11 mouse cellular contexts compared by ENCODE assay signal in the genomic region with DNA sequence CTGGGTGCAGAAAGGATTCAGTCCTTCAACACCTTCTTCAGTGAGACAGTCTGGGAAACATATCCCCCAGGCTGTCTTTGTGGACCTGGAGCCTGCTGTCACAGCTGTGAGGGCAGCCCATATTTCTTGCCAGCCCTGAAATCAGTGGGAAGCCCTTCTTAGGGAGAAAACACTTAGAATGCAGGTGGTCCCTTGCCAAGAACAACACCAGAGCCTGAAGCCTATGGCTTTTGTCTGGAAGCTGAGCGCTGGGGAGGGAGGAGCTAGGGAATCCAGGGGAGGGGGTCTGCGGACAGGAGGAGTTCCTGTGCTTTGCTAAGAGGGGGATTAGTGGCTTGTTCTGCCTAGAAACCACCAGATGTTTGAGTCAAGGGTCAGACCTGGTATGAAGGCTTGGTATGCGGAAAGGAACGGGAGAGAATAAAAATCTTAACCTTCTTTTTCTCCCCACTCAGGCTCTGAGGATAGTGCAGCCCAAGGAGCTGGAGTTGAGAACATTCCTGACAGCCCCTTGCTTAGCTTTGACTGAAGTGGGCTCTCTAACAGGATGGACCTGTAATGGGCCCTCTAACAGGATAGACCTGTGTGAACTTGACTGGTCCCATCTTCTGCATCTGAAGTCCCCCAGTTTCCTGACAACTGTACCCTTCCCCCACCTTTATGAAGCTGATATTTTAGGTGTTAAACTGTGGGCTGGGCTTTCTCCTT. TPM values are rescaled to one million over a fixed set of nuclear protein-coding genes. Genes with fewer than 3 reads are reported as not detected.
DNase-seq lines count a peak whose midpoint lies in the region; ATAC-seq lines count a peak whose summit lies in the region.
"Had no signal": no experiment of that assay in that cellular context is flagged by ENCODE, and none has a peak within 500 bp of the region (broad histone marks: within the 10 kb centered on the region; RNA-seq: fewer than 3 reads in every experiment).

No protein-coding gene starts in this region.

- 9% methylated on average over 4 of the region's 4 CpGs for WGBS in forebrain, embryonic 10.5 days
- WGBS in forebrain, embryonic 16.5 days = 4% methylated on average over 4 of the region's 4 CpGs
- 15% methylated on average over 4 of the region's 4 CpGs for WGBS in hindbrain, embryonic 10.5 days

- H3K4me3 ChIP-seq in forebrain, embryonic 10.5 days = no peak overlapping the region
- H3K4me3 ChIP-seq in forebrain, embryonic 16.5 days (replicated peaks; ENCODE audit: low read length) = no peak overlapping the region
- no peak overlapping the region for H3K4me3 ChIP-seq in hindbrain, embryonic 10.5 days

- H3K9me3 ChIP-seq in forebrain, embryonic 10.5 days = no peaks in the 10 kb centered on the region
- H3K9me3 ChIP-seq in forebrain, embryonic 16.5 days (ENCODE audit: control insufficient read depth, low read length) = no peaks in the 10 kb centered on the region
- H3K9me3 ChIP-seq in hindbrain, embryonic 10.5 days = no peaks in the 10 kb centered on the region

- H3K27me3 ChIP-seq in forebrain, embryonic 10.5 days (ENCODE audit: poor library complexity, severe bottlenecking) = peaks cover 44% of the 10 kb centered on the region
- H3K27me3 ChIP-seq in forebrain, embryonic 16.5 days (replicated peaks; ENCODE audit: control insufficient read depth, insufficient read depth, low read length) = peaks cover 10% of the 10 kb centered on the region; the same call in 1 of the 2 replicates
- peaks cover 38% of the 10 kb centered on the region for H3K27me3 ChIP-seq in hindbrain, embryonic 10.5 days (ENCODE audit: insufficient read depth, poor library complexity, severe bottlenecking)

- peaks cover 33% of the 10 kb centered on the region for H3K4me1 ChIP-seq in forebrain, embryonic 10.5 days
- peaks cover 15% of the 10 kb centered on the region for H3K4me1 ChIP-seq in forebrain, embryonic 16.5 days (replicated peaks; ENCODE audit: control insufficient read depth, insufficient read depth, low read length)
- H3K4me1 ChIP-seq in hindbrain, embryonic 10.5 days (replicated peaks) = peaks cover 32% of the 10 kb centered on the region

- ATAC-seq in forebrain, embryonic 16.5 days = no peak
- no peak for ATAC-seq in granulocyte monocyte progenitor cell, adult 5-6 weeks (replicated peaks; ENCODE audit: poor library complexity, severe bottlenecking)

- no peak overlapping the region for H3K4me2 ChIP-seq in forebrain, embryonic 16.5 days (ENCODE audit: low read length)

- no peak overlapping the region for H3K9ac ChIP-seq in forebrain, embryonic 16.5 days (replicated peaks; ENCODE audit: low read depth, low read length)

- peak; percentile 35 for DNase-seq in forebrain, embryonic 10.5 days (ENCODE audit: extremely low spot score, low spot score)
- DNase-seq in R1 (ENCODE audit: low read depth, low spot score) = peak; percentile 30
- peak; percentile 54 for DNase-seq in hindbrain, embryonic 10.5 days (ENCODE audit: low spot score)
- peak; percentile 43 for DNase-seq in lung, postnatal 10 days
- DNase-seq in spleen, adult 18-20 months = no peak
- no peak for DNase-seq in B cell, adult 2 months
- DNase-seq: adrenal gland, postnatal 25 days had no signal

- H3K27ac ChIP-seq in forebrain, embryonic 10.5 days = peak overlapping the region; percentile 65
- H3K27ac ChIP-seq in forebrain, embryonic 16.5 days (ENCODE audit: low read length) = no peak overlapping the region
- H3K27ac ChIP-seq in hindbrain, embryonic 10.5 days = peak overlapping the region; percentile 47; the same call in 1 of the 2 replicates
- H3K27ac ChIP-seq: macrophage had no signal

- H3K36me3 ChIP-seq in forebrain, embryonic 10.5 days (replicated peaks) = no peaks in the 10 kb centered on the region
- H3K36me3 ChIP-seq in forebrain, embryonic 16.5 days (ENCODE audit: control insufficient read depth, insufficient read depth) = no peaks in the 10 kb centered on the region
- H3K36me3 ChIP-seq in hindbrain, embryonic 10.5 days = no peaks in the 10 kb centered on the region

RNA-seq across cellular contexts. Expression of gene Rabif, which starts 22.2 kb away (rescaled TPM):
- 40.7 and 41.5 TPM in 2 replicates for polyA plus RNA-seq in forebrain, embryonic 10.5 days (2016; fragmentation: Nextera tagmentation; extraction: Ambion mirVana)
- polyA plus RNA-seq in forebrain, embryonic 16.5 days (2015; fragmentation: Nextera tagmentation; extraction: Ambion mirVana) = 63.0 and 63.7 TPM in 2 replicates
- 43.8 and 45.0 TPM in 2 replicates for polyA plus RNA-seq in hindbrain, embryonic 10.5 days (2016; fragmentation: Nextera tagmentation; extraction: Ambion mirVana)
- total RNA-seq in granulocyte monocyte progenitor cell, adult 5-6 weeks (2014; fragmentation: Nextera tagmentation) = 14.1 and 18.1 TPM in 2 replicates
- 13.3 and 15.0 TPM in 2 replicates for total RNA-seq in granulocyte monocyte progenitor cell, adult 5-6 weeks (2017)

RNA-seq across cellular contexts. Expression of gene Mgat4e, which starts 32.8 kb away (rescaled TPM):
- polyA plus RNA-seq in forebrain, embryonic 10.5 days (2016; fragmentation: Nextera tagmentation; extraction: Ambion mirVana) = not detected in 2 replicates
- polyA plus RNA-seq in forebrain, embryonic 16.5 days (2015; fragmentation: Nextera tagmentation; extraction: Ambion mirVana) = not detected in 2 replicates
- not detected in 2 replicates for polyA plus RNA-seq in hindbrain, embryonic 10.5 days (2016; fragmentation: Nextera tagmentation; extraction: Ambion mirVana)
- total RNA-seq in granulocyte monocyte progenitor cell, adult 5-6 weeks (2014; fragmentation: Nextera tagmentation) = not detected in 2 replicates
- total RNA-seq in granulocyte monocyte progenitor cell, adult 5-6 weeks (2017) = 0.10 TPM in 1 of 2 replicates, not detected in the other
- total RNA-seq: adrenal gland, postnatal 25 days; gastrocnemius, adult 8-10 months had no signal
- polyA plus RNA-seq: macrophage had no signal

RNA-seq across cellular contexts. Expression of gene Kdm5b, which starts 43.3 kb away (rescaled TPM):
- 60.6 and 62.1 TPM in 2 replicates for polyA plus RNA-seq in forebrain, embryonic 10.5 days (2016; fragmentation: Nextera tagmentation; extraction: Ambion mirVana)
- 103 and 109 TPM in 2 replicates for polyA plus RNA-seq in forebrain, embryonic 16.5 days (2015; fragmentation: Nextera tagmentation; extraction: Ambion mirVana)
- polyA plus RNA-seq in hindbrain, embryonic 10.5 days (2016; fragmentation: Nextera tagmentation; extraction: Ambion mirVana) = 69.9 and 71.6 TPM in 2 replicates
- 17.4 and 28.4 TPM in 2 replicates for total RNA-seq in granulocyte monocyte progenitor cell, adult 5-6 weeks (2014; fragmentation: Nextera tagmentation)
- 15.0 and 16.8 TPM in 2 replicates for total RNA-seq in granulocyte monocyte progenitor cell, adult 5-6 weeks (2017)

Comparison
In these comparisons a context has a peak if more than half of its experiments do, and no peak if none do; other contexts are left out.
1. DNase-seq: peak in forebrain, embryonic 10.5 days (single experiment), R1 (single experiment), hindbrain, embryonic 10.5 days (single experiment) and lung, postnatal 10 days (single experiment); none in spleen, adult 18-20 months (0 of 2) and B cell, adult 2 months (0 of 2).